Mouse (Mus musculus): Measurements from ENCODE around the gene Zcchc13. TPM values are rescaled to one million over a fixed set of nuclear protein-coding genes. Genes with fewer than 3 reads are reported as not detected.

The Zcchc13 gene
- polyA plus RNA-seq (2014; fragmentation: Nextera tagmentation; extraction: Ambion mirVana) = not detected in 2 replicates

- no peaks in the 10 kb centered on the region for H3K9me3 ChIP-seq (ENCODE audit: control insufficient read depth, low read length)
- no peaks in the 10 kb centered on the region for H3K36me3 ChIP-seq (ENCODE audit: control insufficient read depth, insufficient read depth, low read length)
- ATAC-seq (ENCODE audit: low FRiP score, low TSS enrichment) = no peak
- peaks cover 4% of the 10 kb centered on the region; the same call in 1 of the 2 replicates for H3K27me3 ChIP-seq (ENCODE audit: control insufficient read depth, insufficient read depth, low read length)
- WGBS = 87% methylated on average over 12 of the region's 12 CpGs
- no peak within 1 kb of the TSS for H3K9ac ChIP-seq (ENCODE audit: low read depth, low read length)
- H3K4me2 ChIP-seq (replicated peaks; ENCODE audit: low read depth, low read length) = no peak within 1 kb of the TSS
- H3K4me3 ChIP-seq (ENCODE audit: low read length) = no peak within 1 kb of the TSS
- H3K4me1 ChIP-seq (ENCODE audit: control insufficient read depth, insufficient read depth, low read length) = no peaks in the 10 kb centered on the region
- H3K27ac ChIP-seq (ENCODE audit: low read depth, low read length) = no peak within 1 kb of the TSS
Measured at GRCm38 (mm10) chrX:103630303-103630702, at the start of gene Zcchc13. Zcchc13 (plus strand) TSS chrX:103630586.

- WGBS = 75% methylated on average over 1 of the region's 1 CpGs
Measured at GRCm38 (mm10) chrX:103584262-103584661, 46.1 kb upstream of the Zcchc13 start.

GRCm38 (mm10) chrX:103592056-103592455 lies 38.3 kb upstream of the Zcchc13 start:
- Histone ChIP-seq H3K27ac (ENCODE audit: low read depth, low read length) (no peak overlapping the region), H3K9ac (ENCODE audit: low read depth, low read length) (no peak overlapping the region), H3K9me3 (ENCODE audit: control insufficient read depth, low read length) (no peaks in the 10 kb centered on the region), H3K4me3 (ENCODE audit: low read length) (no peak overlapping the region), H3K4me2 (replicated peaks; ENCODE audit: low read depth, low read length) (no peak overlapping the region), H3K27me3 (ENCODE audit: control insufficient read depth, insufficient read depth, low read length) (no peaks in the 10 kb centered on the region), H3K36me3 (ENCODE audit: control insufficient read depth, insufficient read depth, low read length) (peaks cover 8% of the 10 kb centered on the region; the same call in 1 of the 2 replicates), H3K4me1 (ENCODE audit: control insufficient read depth, insufficient read depth, low read length) (no peaks in the 10 kb centered on the region)
- ATAC-seq (ENCODE audit: low FRiP score, low TSS enrichment) = no peak
- 72% methylated on average over 6 of the region's 6 CpGs for WGBS

More at GRCm38 (mm10) chrX:103584262-103584661, 46.1 kb upstream of the Zcchc13 start:
- no peaks in the 10 kb centered on the region for H3K4me1 ChIP-seq (ENCODE audit: control insufficient read depth, insufficient read depth, low read length)
- no peak overlapping the region for H3K4me3 ChIP-seq (ENCODE audit: low read length)
- no peaks in the 10 kb centered on the region for H3K9me3 ChIP-seq (ENCODE audit: control insufficient read depth, low read length)
- H3K27me3 ChIP-seq (ENCODE audit: control insufficient read depth, insufficient read depth, low read length) = no peaks in the 10 kb centered on the region
- peaks cover 6% of the 10 kb centered on the region; the same call in 1 of the 2 replicates for H3K36me3 ChIP-seq (ENCODE audit: control insufficient read depth, insufficient read depth, low read length)
- no peak overlapping the region for H3K27ac ChIP-seq (ENCODE audit: low read depth, low read length)
- H3K4me2 ChIP-seq (replicated peaks; ENCODE audit: low read depth, low read length) = no peak overlapping the region
- H3K9ac ChIP-seq (ENCODE audit: low read depth, low read length) = no peak overlapping the region
- ATAC-seq (ENCODE audit: low FRiP score, low TSS enrichment) = no peak

- H3K27me3 ChIP-seq (ENCODE audit: control insufficient read depth, insufficient read depth, low read length) = no peaks in the 10 kb centered on the region
- no peaks in the 10 kb centered on the region for H3K9me3 ChIP-seq (ENCODE audit: control insufficient read depth, low read length)
- peaks cover 60% of the 10 kb centered on the region for H3K36me3 ChIP-seq (ENCODE audit: control insufficient read depth, insufficient read depth, low read length)
- ATAC-seq (ENCODE audit: low FRiP score, low TSS enrichment) = no peak
- no peak overlapping the region for H3K4me3 ChIP-seq (ENCODE audit: low read length)
- H3K4me2 ChIP-seq (replicated peaks; ENCODE audit: low read depth, low read length) = no peak overlapping the region
- H3K4me1 ChIP-seq (ENCODE audit: control insufficient read depth, insufficient read depth, low read length) = no peaks in the 10 kb centered on the region
- no peak overlapping the region for H3K9ac ChIP-seq (ENCODE audit: low read depth, low read length)
- WGBS = 97% methylated on average over 5 of the region's 5 CpGs
- no peak overlapping the region for H3K27ac ChIP-seq (ENCODE audit: low read depth, low read length)
Measured at GRCm38 (mm10) chrX:103602553-103602952, 27.8 kb upstream of the Zcchc13 start.

GRCm38 (mm10) chrX:103604211-103604610 lies 26.2 kb upstream of the Zcchc13 start:
- no peak for ATAC-seq (ENCODE audit: low FRiP score, low TSS enrichment)
- no peak overlapping the region for H3K4me3 ChIP-seq (ENCODE audit: low read length)
- 96% methylated on average over 5 of the region's 5 CpGs for whole genome bisulfite sequencing

GRCm38 (mm10) chrX:103605473-103605872 lies 24.9 kb upstream of the Zcchc13 start:
- H3K4me2 ChIP-seq (replicated peaks; ENCODE audit: low read depth, low read length) = no peak overlapping the region
- H3K27ac ChIP-seq (ENCODE audit: low read depth, low read length) = no peak overlapping the region
- no peaks in the 10 kb centered on the region for H3K4me1 ChIP-seq (ENCODE audit: control insufficient read depth, insufficient read depth, low read length)
- H3K9ac ChIP-seq (ENCODE audit: low read depth, low read length) = no peak overlapping the region
- peaks cover 58% of the 10 kb centered on the region for H3K36me3 ChIP-seq (ENCODE audit: control insufficient read depth, insufficient read depth, low read length)
- ATAC-seq (ENCODE audit: low FRiP score, low TSS enrichment) = no peak
- no peaks in the 10 kb centered on the region for H3K27me3 ChIP-seq (ENCODE audit: control insufficient read depth, insufficient read depth, low read length)
- no peak overlapping the region for H3K4me3 ChIP-seq (ENCODE audit: low read length)
- WGBS = 89% methylated on average over 8 of the region's 8 CpGs
- no peaks in the 10 kb centered on the region for H3K9me3 ChIP-seq (ENCODE audit: control insufficient read depth, low read length)

More at GRCm38 (mm10) chrX:103604211-103604610, 26.2 kb upstream of the Zcchc13 start:
- Histone ChIP-seq H3K36me3 (ENCODE audit: control insufficient read depth, insufficient read depth, low read length) (peaks cover 65% of the 10 kb centered on the region), H3K27me3 (ENCODE audit: control insufficient read depth, insufficient read depth, low read length) (no peaks in the 10 kb centered on the region), H3K4me2 (replicated peaks; ENCODE audit: low read depth, low read length) (no peak overlapping the region), H3K9ac (ENCODE audit: low read depth, low read length) (no peak overlapping the region), H3K4me1 (ENCODE audit: control insufficient read depth, insufficient read depth, low read length) (no peaks in the 10 kb centered on the region), H3K27ac (ENCODE audit: low read depth, low read length) (no peak overlapping the region), H3K9me3 (ENCODE audit: control insufficient read depth, low read length) (no peaks in the 10 kb centered on the region)

GRCm38 (mm10) chrX:103610401-103610800 lies 20.0 kb upstream of the Zcchc13 start:
- H3K36me3 ChIP-seq (ENCODE audit: control insufficient read depth, insufficient read depth, low read length) = peaks cover 46% of the 10 kb centered on the region
- no peak overlapping the region for H3K9ac ChIP-seq (ENCODE audit: low read depth, low read length)
- no peak for ATAC-seq (ENCODE audit: low FRiP score, low TSS enrichment)
- no peak overlapping the region for H3K27ac ChIP-seq (ENCODE audit: low read depth, low read length)
- no peaks in the 10 kb centered on the region for H3K4me1 ChIP-seq (ENCODE audit: control insufficient read depth, insufficient read depth, low read length)
- 95% methylated on average over 5 of the region's 5 CpGs for whole genome bisulfite sequencing
- H3K9me3 ChIP-seq (ENCODE audit: control insufficient read depth, low read length) = no peaks in the 10 kb centered on the region
- H3K4me2 ChIP-seq (replicated peaks; ENCODE audit: low read depth, low read length) = no peak overlapping the region
- H3K27me3 ChIP-seq (ENCODE audit: control insufficient read depth, insufficient read depth, low read length) = no peaks in the 10 kb centered on the region
- H3K4me3 ChIP-seq (ENCODE audit: low read length) = no peak overlapping the region

- 95% methylated on average over 2 of the region's 2 CpGs for WGBS
Measured at GRCm38 (mm10) chrX:103611462-103611861, 18.9 kb upstream of the Zcchc13 start.

GRCm38 (mm10) chrX:103614700-103615233 lies 15.6 kb upstream of the Zcchc13 start:
- Histone ChIP-seq H3K4me1 (ENCODE audit: control insufficient read depth, insufficient read depth, low read length) (0 out of 2 replicates have a peak, but pooled peaks cover 3% of the 10 kb centered on the region), H3K27me3 (ENCODE audit: control insufficient read depth, insufficient read depth, low read length) (no peaks in the 10 kb centered on the region), H3K9me3 (ENCODE audit: control insufficient read depth, low read length) (no peaks in the 10 kb centered on the region), H3K36me3 (ENCODE audit: control insufficient read depth, insufficient read depth, low read length) (peaks cover 20% of the 10 kb centered on the region), H3K4me2 (replicated peaks; ENCODE audit: low read depth, low read length) (no peak overlapping the region), H3K27ac (ENCODE audit: low read depth, low read length) (no peak overlapping the region), H3K9ac (ENCODE audit: low read depth, low read length) (no peak overlapping the region), H3K4me3 (ENCODE audit: low read length) (no peak overlapping the region)
- no peak for ATAC-seq (ENCODE audit: low FRiP score, low TSS enrichment)
- 95% methylated on average over 24 of the region's 24 CpGs for WGBS

More at GRCm38 (mm10) chrX:103611462-103611861, 18.9 kb upstream of the Zcchc13 start:
- H3K27me3 ChIP-seq (ENCODE audit: control insufficient read depth, insufficient read depth, low read length) = no peaks in the 10 kb centered on the region
- H3K4me2 ChIP-seq (replicated peaks; ENCODE audit: low read depth, low read length) = no peak overlapping the region
- no peaks in the 10 kb centered on the region for H3K4me1 ChIP-seq (ENCODE audit: control insufficient read depth, insufficient read depth, low read length)
- H3K9ac ChIP-seq (ENCODE audit: low read depth, low read length) = no peak overlapping the region
- H3K9me3 ChIP-seq (ENCODE audit: control insufficient read depth, low read length) = no peaks in the 10 kb centered on the region
- H3K27ac ChIP-seq (ENCODE audit: low read depth, low read length) = no peak overlapping the region
- ATAC-seq (ENCODE audit: low FRiP score, low TSS enrichment) = no peak
- H3K4me3 ChIP-seq (ENCODE audit: low read length) = no peak overlapping the region
- peaks cover 39% of the 10 kb centered on the region for H3K36me3 ChIP-seq (ENCODE audit: control insufficient read depth, insufficient read depth, low read length)
